Mouse (Mus musculus): ENCODE measurements around the gene Itgae.

The Itgae gene

DNA sequence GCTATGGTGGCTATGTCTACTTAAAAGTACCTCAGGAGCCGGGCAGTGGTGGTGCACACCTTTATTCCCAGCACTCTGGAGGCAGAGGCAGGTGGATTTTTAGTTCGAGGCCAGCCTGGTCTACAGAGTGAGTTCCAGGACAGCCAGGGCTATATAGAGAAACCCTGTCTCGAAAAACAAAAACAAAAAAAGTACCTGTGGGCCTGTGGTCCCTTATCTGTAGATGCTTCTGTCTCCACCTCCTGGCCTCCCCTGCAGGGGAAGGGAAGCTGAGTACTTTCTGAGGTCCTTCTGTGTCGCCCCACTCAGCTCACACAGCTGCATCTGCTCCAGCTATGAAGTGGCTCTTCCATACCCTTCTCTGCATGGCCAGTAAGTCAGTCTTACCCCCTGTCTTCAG, at the start of gene Itgae:
TSS of gene Itgae (plus strand) at position 301 of the 400 bp plus-strand sequence.
- in situ Hi-C loops (cut with MboI; ENCODE audit: unreplicated experiment in 2 of 2): no loop called here

DNA sequence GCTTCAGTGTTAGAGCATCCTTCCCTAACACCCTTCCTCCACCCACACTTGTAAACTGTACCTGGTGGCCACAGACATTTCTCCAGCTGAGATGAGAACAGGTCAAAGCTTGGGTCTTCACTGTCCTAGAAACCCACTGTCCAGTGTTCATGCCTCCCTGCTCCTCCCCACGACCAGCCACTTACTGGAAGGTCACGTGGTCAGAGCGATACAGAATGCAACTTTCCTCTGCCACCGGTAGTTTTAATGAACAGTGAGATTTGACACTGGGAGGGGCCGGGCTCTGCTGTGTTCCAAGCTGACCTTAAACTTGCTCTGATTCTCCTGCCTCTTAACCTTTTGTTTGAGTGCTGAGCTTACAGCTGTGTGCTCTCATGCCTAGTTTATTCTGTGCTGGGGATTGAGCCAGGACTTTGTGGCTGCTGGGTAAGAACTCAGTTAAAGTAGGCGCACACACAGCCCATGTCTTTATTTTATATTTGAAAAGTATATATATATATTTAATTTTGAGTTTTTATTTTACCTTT, 46.1 kb upstream of the Itgae start:
- in situ Hi-C loops (cut with MboI; ENCODE audit: unreplicated experiment in 2 of 2): loop anchor here (5.0 to 25.0 kb wide), 4 partner anchors 37 to 1331 kb away; partner anchors contain the start of genes 4933427D14Rik (in 1 of the 2), Ggt6 (in 1 of the 2), Gm43951 (in 1 of the 2) and Med31 (in 1 of the 2)

DNA sequence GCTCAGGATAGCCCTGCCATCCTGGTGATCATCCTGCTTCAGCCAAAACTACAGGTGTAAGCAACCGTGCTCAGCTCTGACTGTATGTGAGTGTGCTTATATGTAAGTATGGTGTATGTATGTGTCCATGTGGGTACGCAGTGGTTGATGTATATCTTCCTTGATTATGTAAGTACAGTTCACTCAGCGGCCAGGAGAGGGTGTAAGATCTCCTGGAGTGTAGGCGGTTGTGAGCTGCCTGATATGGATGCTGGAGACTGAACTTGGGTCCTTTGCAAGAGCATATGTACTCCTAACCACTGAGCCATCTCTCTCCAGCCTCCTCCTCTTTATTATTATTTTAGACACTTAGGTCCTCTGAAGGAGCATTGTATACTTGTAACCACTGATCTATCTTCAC, 45.6 kb upstream of the Itgae start:
- in situ Hi-C loops (cut with MboI; ENCODE audit: unreplicated experiment in 2 of 2): loop anchor here (5.0 to 25.0 kb wide), 5 partner anchors 32 to 1330 kb away; partner anchors contain the start of genes 4933427D14Rik (in 1 of the 2), Ggt6 (in 1 of the 2), Gm43951 (in 1 of the 2) and Med31 (in 1 of the 2)

DNA sequence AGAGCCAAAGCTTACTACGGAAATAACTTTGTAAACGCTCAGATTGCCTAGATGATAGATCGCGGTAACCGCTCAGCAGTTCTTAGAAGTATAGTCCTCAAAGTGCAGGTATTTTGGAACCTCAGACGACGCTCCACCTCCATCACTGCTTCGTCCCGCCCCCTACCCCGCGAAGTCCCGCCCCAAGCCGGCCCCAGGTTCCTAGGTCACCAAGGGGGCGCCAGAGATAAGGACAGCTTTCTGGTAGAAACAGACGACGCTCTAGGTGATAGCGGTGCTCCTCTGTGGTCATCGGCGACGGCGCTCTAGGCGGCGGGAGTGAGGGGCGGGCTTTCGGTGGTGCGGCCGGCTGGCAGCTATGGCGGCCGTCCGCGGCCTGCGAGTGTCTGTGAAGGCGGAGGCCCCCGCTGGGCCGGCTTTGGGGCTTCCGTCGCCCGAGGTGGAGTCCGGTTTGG, 42.8 kb upstream of the Itgae start, which contains the start of gene Ncbp3:
TSS of gene Ncbp3 (plus strand) at position 242 of the 455 bp plus-strand sequence.
- in situ Hi-C loops (cut with MboI; ENCODE audit: unreplicated experiment in 2 of 2): loop anchor here (5.0 to 25.0 kb wide), 4 partner anchors 35 to 1327 kb away; partner anchors contain the start of genes 4933427D14Rik (in 1 of the 2), Ggt6 (in 1 of the 2), Gm43951 (in 1 of the 2) and Med31 (in 1 of the 2)

DNA sequence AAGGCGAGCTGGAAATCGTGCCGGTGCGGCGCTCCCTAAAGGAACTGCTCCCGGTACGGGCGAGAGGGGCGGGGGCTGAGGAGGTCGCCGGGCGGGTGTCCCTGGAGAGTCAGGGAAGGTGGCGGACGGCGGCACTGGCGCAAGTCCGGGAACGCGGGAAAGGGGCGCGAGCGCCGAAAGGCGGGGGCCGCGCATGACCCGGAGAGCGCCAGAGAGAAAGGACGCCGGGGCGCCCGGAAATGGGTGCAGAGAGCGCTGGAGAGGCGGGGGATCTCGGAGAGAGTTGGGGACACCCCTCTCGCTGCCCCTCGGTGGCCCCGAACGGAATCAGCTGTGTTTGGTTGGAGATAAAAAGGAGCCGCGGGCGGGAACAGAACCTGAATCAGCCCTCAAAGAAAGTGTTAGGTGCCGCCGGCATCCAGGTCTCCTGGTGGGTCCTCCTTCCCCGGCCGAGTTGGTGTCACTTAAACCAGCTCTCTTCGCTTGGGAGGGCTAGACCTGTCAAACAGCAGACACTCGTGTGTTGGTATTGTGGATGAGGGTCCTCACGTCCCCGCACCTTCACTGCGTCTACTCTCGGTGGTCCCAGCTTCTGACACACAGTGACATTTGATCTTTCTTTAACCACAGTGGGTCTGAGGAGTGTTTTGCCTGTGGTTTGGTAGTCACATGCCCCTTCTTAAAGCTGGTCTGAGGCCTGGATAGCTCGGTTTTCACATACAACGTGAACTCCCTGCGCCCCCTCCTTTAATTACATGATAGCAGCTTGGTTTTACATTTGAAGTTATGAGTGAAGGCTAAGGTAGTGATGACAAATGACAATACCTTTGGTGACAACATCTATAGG, 42.1 kb upstream of the Itgae start:
- in situ Hi-C loops (cut with MboI; ENCODE audit: unreplicated experiment in 2 of 2): loop anchor here (5.0 to 25.0 kb wide), 4 partner anchors 36 to 1327 kb away; partner anchors contain the start of genes 4933427D14Rik (in 1 of the 2), Ggt6 (in 1 of the 2), Gm43951 (in 1 of the 2) and Med31 (in 1 of the 2)

DNA sequence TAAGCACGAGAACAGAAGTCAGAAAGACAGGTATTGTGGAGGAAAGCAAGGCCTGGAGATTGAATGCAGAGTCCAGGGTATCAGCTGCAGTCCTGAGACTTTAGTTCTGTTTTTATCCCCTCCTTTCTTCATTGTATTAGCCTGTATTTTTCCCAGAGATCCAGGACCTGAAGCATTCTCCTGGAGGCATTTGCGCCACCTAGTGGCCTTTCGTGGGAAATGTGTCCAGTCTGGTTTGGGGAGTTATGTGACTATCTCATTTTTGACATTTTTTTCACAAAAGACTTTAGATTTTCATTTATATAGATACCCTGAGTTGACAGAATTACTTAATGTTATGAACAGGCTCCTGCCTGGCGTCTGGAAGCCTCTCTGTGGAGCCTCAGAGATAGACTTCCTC, 41.0 kb upstream of the Itgae start:
- in situ Hi-C loops (cut with MboI; ENCODE audit: unreplicated experiment in 2 of 2): loop anchor here (5.0 to 25.0 kb wide), 4 partner anchors 37 to 1325 kb away; partner anchors contain the start of genes 4933427D14Rik (in 1 of the 2), Ggt6 (in 1 of the 2), Gm43951 (in 1 of the 2) and Med31 (in 1 of the 2)

DNA sequence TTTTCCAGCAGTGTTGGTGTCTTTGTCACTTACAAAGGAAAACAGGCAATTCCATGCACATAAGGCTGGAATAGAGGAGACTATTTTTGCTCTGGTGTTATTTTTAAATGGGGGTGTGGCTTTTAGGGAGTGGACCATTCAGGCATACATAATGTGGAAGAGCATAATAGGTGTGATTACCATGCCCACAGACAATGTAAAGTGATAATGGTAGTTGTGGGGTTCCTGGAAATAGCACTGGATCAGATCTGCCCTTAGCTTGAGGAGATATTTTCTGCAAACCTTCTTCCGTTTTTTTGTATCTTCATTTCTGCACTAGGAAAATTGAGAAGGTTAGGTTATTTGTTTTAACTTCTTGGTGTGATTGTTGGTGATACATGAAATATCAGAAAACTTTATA, 37.6 kb upstream of the Itgae start:
- in situ Hi-C loops (cut with MboI; ENCODE audit: unreplicated experiment in 2 of 2): no loop called here

DNA sequence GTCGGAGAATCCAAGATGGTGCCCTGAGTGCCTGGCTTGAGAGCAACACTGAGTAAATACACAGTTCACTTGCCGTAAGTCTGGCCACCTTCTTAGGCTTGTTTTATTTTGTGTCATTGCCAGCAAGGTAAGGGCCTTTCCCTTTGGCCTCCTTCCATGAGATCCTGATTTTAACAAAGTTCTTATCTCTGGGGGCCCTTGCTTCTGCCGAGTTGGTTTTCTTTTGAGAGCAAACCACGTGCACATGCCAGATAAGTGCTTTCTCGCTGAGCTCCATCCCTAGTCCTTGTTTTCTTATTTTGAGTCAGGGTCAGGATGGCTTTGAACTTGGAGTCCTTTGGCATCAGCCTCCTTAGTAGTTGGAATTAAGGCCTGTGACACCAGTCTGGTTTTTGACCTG, 32.7 kb upstream of the Itgae start:
- in situ Hi-C loops (cut with MboI; ENCODE audit: unreplicated experiment in 2 of 2): no loop called here

DNA sequence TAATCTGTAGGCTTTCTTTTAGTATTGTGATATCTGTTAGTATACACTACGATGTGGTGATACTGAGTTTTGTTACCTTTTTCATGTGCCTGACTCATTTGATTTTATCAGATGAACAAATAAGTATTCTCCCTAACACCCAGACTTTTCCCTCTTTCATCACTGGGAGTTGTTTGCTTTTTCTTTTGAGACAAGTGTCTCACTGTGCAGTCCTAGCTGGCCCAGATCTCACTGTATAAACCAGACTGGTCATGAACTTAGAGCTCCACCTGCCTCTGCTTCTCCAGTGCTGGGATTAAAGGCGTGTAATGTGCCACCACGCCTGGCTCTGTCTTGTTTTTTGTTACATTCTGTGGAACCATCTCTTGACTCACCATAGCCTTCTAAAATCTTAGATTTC, 30.8 kb upstream of the Itgae start:
- in situ Hi-C loops (cut with MboI; ENCODE audit: unreplicated experiment in 2 of 2): no loop called here

DNA sequence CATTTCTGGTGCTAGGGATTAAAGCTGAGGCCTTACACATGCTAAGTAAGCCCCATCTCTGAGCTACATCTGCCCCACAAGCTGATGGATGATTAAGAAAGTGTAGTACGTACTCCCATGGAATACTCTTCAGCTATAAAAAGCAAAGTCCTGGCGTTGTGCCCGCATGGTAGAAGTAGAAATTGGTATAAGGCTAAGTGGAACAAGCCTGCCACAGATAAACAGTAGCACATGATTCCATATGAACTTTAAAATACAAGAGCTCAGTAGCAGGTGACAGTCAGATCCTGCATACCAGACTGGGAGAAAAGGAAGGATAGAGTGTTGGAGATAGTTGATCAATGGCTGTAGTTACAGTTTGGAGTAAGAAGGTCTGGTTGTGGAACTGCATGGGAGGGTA, 29.0 kb upstream of the Itgae start:
- in situ Hi-C loops (cut with MboI; ENCODE audit: unreplicated experiment in 2 of 2): no loop called here

DNA sequence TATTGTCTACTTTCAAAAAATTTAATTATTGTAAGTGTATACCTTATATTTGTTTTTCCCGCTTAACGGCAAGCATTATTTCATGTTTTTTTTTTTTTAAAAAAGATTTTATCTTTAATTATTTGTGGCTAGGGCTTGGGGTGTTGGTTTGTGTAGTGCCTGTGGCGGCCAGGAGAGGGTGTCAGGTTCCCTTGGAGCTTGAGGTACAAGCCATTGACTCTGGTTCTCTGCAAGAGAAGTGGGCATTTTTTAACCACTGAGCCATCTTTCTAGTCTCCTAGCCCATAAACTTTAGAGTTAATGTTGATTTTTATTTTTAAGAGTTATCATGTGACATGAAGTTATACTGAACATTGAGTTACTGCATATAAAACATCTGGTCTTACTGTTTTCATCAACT, 18.5 kb upstream of the Itgae start:
- in situ Hi-C loops (cut with MboI; ENCODE audit: unreplicated experiment in 2 of 2): loop anchor here (5.0 to 10.0 kb wide), 3 partner anchors 35 to 1295 kb away; partner anchors contain the start of genes Ctns (in 1 of the 2) and Shpk (in 1 of the 2)

DNA sequence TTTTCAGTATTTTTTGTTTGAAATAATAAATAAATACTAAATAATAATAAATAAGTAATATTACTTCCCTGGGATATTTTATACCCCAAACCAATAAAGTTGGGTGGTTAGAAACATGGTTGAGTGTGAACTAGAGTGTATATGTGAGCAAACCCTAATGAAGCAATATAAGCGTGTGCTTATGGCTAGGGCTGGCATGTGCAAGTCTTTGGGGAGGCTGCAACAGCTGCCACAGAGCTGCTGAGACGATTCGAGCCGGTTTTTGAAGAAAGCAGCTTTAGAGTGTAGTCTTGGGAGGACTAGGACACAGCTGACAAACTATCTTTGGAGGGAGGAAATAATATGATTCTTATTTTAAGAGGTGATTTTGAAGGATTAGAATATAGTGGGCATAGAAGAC, 14.1 kb upstream of the Itgae start:
- in situ Hi-C loops (cut with MboI; ENCODE audit: unreplicated experiment in 2 of 2): loop anchor here in 1 of 2 experiments (10.0 kb wide), 1 partner anchor 119 kb away; the partner anchor contains the start of genes Ctns and Shpk

DNA sequence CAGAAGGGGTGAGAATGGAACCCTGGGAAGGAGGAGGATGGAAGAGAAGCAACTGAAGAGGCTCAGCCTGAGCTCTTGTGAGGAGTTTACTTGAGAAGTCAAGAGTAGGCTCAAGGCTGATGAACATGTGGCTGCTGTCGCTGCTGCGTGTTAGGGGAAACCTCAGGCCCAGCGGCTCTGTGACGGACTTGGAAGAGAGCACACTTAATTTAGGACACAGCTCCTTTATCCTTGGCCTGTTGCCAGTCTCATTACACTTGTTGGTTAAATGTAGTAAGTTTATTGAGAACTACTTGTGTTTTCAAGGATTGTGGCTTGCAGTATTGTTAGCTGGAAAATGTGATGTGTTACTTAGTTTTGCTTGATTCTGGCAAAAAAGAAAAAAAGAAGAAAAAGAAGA, 13.7 kb upstream of the Itgae start:
- in situ Hi-C loops (cut with MboI; ENCODE audit: unreplicated experiment in 2 of 2): loop anchor here in 1 of 2 experiments (10.0 kb wide), 1 partner anchor 118 kb away; the partner anchor contains the start of genes Ctns and Shpk

DNA sequence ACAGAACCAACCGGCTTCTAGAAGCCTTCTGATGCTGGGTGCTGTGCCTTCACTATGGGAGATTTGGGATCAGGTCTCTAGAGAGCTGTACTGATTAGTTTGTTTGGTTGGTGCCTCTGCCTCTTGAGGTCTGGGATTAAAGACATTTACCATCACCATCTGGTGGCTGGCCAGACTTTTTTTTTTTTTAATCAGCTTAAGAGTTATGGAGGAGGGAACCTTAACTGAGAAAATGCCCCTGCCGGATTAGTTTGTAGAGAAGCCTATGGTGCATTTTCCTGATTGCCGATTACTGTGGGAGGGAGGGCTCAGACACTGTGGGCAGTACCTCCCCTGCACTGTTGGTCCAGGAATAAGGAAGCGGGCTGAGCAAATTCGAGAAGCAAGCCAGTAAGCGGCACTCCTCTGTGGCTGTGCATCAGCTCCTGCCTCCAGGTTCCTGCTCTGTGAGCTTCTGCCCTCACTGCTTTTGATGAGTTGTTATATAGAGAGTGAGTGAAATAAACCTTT, 13.1 kb upstream of the Itgae start:
- in situ Hi-C loops (cut with MboI; ENCODE audit: unreplicated experiment in 2 of 2): loop anchor here in 1 of 2 experiments (10.0 kb wide), 1 partner anchor 118 kb away; the partner anchor contains the start of genes Ctns and Shpk

DNA sequence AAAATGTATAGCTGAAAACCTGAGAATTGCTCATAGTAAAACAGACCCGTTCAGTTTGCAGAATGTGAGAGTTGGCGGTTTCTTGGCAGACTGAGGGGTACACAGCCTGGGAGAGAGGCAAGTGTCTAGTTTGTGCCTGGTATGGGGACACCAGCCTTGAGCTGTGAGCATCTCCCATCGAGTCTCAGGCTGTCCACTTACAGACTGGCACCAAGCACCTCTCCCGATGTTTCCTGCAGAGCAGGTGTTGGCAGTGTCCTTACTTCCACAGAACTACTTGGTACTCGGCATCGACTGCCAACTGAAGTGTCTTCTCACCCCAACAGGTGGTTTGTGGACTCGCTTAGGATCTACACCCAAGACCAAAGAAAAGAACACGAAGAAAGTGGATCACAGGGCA, 11.8 kb upstream of the Itgae start:
- in situ Hi-C loops (cut with MboI; ENCODE audit: unreplicated experiment in 2 of 2): loop anchor here in 1 of 2 experiments (10.0 kb wide), 1 partner anchor 116 kb away; the partner anchor contains the start of genes Ctns and Shpk

DNA sequence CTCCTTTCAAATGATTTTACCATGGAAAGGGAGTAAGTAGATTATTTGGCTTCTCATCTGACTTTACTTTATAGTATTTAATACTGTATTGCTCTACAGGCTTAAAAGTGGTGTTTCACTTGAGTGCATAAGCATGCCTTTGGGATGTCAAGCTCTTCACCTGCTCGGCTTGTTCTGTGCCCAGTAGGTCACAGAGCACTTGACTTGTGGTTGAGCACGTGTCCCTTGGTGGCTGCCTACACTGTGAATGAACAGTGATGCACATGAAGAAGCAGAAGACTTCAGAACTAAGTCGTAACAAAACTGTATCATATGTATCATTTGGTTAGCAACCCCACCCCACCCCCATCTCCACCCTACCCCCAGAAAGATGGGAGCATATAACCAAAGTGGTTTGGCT, 10.1 kb upstream of the Itgae start:
- in situ Hi-C loops (cut with MboI; ENCODE audit: unreplicated experiment in 2 of 2): no loop called here

DNA sequence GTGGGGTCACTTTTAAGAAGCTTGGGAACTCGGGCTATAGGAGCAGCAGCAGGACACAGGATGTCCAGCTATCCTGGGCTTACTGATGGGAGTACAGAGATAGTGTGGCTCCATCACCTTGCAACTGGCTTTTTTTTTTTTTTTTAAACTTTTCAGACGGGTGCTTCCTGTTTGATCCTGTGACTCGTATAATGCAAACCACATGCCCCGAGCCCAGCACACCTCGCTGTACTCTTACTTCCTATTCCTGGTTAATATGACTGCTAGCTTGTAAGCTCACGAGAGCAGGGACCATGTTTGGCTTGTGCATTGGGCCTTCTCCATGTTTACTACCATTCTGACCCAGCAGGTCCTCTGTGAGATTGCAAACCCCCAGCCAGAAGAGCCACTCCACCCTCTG, 6.1 kb upstream of the Itgae start:
- in situ Hi-C loops (cut with MboI; ENCODE audit: unreplicated experiment in 2 of 2): no loop called here

DNA sequence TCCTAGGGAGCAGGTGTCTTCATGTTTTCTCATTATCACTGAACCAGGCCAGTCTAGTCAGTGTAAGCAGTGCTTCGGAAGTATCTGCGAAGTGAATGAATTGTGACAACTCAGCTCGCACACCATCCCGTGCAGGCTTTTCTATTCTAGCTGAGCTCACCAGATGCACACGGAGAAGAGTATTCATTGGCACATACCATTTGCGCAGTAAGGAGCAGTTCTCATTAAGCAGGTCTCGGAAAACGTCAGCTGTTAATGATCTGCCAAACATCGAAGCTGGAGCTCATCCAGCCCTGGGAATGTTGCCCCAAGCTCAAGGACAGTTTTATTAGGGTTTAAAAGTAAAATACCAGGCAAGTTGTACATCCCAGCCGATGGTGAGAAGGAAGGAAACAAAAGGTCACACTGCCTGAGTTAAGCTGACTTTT, 5.6 kb upstream of the Itgae start:
- in situ Hi-C loops (cut with MboI; ENCODE audit: unreplicated experiment in 2 of 2): no loop called here

DNA sequence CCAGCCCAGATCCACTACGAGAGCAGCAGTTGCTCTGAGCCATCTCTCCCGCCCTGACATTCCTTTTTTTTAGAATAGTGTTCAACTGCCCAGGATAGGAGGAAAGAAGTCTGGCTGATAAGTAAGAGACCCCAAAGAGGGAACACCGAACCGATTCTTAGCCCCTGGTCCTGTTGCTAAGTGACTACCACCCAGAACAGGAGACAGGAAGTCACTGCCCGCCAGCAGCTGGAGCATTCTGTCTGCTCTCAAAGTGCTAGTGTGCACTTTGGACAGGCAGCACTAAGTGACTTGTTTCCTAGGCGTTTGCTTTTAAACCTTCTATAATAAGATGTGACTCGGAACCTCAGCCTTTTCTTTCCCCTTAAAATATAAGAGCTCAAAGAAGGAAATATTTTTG, 5.0 kb upstream of the Itgae start:
- in situ Hi-C loops (cut with MboI; ENCODE audit: unreplicated experiment in 2 of 2): no loop called here

DNA sequence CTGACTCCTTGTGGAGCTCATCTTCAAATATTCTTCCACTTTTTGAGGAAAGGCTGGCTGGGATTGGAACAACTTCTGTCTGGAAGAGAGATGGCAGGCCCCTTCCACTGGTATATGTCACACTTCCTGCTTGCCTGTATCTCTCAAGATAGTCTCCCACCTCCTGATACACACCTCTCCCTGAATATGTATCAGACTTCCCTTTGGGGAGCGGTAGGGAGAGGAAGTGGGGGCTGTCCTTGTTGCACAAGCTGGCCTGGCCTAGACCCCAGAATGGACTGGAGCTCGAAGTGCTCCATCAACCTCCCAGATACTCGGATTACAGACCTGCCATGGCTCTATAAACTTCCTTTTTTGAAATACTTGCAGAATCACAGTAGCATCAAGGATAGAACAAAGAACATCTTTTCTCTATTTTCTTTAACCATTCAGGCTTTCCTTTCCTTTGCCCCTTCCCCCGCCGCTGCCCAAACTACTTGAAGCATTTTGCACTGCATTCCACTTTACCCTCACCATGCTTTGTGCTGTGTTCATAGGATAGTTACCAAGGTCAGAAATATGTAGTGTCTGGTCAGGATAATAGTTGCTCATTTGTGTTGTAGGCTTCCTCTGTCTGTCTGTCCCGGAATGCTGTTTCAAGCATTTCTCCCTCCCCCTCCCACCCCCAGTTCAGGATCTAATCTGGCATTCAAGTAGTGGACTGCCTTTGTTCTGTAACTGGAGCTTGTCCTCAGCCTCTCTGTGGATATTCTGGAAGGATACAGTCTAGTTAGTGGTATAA, 2.5 kb upstream of the Itgae start:
- in situ Hi-C loops (cut with MboI; ENCODE audit: unreplicated experiment in 2 of 2): no loop called here

Measured in v-Abl transformed pro-B cells (cell line).